Mouse (Mus musculus) induced T-regulatory cell, adult 2 months (primary cell): ENCODE results near the gene Itpr1.
"Not testable (repeated sequence)": the region's sequence is repeated elsewhere in the genome, so short reads cannot be mapped to it uniquely, and the experiment has no call there.

Source experiments
- DNase-seq: peaks from one replicate; pipeline ENCODE4 v3.0.0-alpha.2; 2012; ENCODE audit warnings: low read depth

Gene Itpr1

DNA sequence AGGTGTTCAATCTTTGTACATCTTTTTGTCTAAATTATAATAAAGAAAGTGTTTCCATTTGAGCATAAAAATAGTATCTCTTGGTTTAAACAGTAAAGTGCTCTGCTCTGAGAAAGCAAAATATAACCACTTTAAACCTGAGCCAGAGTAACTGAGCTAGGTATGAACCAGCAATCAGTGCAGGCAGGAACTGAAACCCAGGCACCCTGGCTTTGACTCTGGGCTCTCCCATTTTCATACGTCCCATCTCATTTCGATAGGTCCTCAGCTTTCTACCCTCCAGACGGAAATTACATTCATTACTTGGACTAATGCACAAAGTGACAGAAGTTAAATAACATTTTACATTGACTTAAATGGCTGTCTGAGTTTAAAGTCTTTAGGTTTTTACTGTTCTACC is 335.5 kb downstream of the Itpr1 start:
- no peak for DNase-seq

GRCm38 (mm10) chr6:108549495-108549935 is 336.6 kb downstream of the Itpr1 start:
- peak; percentile 92 for DNase-seq

- peak; percentile 60 for DNase-seq
Measured at GRCm38 (mm10) chr6:108551725-108552620, 339.1 kb downstream of the Itpr1 start.

DNA sequence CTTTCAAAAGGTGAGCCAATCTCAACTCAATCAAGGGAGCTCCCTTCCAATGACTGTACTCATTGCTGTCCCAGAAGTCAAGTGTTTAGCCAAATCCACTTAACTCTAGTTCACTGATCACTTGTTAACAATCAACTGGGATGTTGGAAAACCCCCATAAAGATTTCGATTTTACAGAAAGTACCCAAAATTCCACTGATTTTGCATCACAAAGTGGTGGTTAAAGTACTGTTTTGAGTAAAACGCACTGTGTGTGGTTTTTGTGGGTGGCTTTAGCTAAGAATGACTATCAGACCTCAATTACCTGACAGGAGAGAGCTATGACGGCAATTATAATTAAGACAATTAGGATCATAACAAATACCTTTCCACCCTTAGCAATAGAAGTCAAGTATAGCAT is 340.1 kb downstream of the Itpr1 start:
- peak; percentile 91 for DNase-seq

DNA sequence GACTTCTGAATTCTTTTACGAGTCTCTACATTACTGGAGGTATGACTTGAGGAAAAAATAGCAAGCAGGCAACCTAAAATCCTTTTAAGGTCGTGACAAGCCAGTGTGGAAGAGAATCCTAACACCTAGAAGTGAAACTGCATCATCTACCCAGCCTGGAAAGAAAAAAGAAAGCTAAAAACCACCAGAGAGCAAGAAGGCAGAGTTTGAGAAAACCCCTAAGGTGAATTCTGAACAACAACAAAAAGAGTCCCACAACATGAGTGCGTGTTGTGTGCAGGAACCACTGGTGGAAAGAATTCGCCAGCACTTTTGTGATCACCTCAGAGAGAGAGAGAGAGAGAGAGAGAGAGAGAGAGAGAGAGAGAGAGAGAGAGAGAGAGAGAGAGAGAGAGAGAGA is 340.6 kb downstream of the Itpr1 start:
- peak; percentile 90 for DNase-seq

DNA sequence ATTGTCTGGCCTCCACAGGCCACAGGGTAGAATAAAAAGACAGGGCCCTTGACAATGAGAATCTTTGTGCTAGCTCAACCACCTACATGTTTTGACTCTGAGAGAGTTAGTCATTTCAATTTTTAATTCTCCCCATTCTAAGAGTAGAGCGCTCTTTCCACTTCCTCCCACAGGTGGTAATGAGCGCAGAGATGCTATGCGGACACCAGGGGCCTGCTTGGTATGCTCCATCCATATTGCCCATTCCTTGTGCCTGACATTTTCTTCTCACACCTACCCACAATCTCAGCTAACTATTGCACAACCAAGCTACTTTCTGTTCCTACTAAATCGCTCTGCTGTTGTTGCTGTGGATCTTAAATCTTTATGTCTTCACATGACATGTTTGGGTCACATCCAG is 341.5 kb downstream of the Itpr1 start:
- DNase-seq, result peak; percentile 72

DNA sequence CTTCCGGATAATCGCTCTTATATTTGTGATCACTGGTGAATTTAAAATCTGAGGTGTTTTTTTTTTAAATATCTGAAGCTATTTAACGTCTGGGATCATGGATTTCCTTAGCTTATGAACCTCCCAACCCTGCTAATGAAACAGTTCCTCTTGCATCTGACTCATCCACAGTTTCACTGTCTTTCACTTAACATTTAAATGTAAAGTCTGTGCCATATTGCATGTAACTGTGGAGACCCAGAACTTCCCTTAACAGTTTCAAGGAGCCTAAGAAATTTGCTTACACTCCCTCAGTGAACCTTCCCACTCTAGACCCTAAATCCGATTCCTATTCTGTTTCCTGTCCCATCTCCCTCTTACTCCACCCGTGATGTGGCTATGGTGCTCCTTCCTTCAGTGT is 342.0 kb downstream of the Itpr1 start:
- peak; percentile 47 for DNase-seq

- peak; percentile 13 for DNase-seq
Measured at GRCm38 (mm10) chr6:108557576-108558322, 344.9 kb downstream of the Itpr1 start.

DNA sequence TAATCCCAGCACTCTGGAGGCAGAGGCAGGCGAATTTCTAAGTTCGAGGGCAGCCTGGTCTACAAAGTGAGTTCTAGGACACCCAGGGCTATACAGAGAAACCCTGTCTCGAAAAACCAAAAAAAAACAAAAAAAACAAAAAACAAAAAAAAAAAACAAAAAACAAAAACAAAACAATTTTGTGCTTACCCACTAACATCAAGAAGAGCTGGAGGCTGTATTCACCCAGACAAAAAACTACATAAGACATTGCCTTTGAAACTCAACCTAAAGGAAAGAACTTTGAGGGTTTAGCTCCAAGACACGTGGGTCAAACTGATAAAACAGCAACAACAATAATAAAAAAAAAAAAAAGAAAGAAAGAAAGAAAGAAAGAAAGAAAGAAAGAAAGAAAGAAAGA is 346.3 kb downstream of the Itpr1 start:
- not testable (repeated sequence) for DNase-seq

DNA sequence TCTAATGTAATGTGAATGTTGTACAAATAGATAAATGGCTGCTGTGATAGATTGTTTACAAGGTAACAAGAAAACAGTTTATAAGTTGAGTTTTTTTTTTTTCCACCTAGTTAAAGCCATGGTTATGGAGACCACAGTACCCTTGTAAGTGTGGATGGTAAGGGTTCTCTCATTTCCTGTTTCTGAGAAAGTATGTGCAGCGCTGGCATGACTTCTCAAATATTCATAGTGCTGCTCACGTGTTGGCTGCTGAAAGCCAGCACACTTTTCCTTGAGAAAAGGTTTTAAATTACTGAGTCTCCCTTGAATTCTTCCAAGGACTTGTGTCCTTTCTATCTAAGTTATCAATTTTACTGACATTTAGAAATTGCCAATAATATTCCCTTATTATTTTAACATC is 350.1 kb downstream of the Itpr1 start:
- DNase-seq, result no peak

DNA sequence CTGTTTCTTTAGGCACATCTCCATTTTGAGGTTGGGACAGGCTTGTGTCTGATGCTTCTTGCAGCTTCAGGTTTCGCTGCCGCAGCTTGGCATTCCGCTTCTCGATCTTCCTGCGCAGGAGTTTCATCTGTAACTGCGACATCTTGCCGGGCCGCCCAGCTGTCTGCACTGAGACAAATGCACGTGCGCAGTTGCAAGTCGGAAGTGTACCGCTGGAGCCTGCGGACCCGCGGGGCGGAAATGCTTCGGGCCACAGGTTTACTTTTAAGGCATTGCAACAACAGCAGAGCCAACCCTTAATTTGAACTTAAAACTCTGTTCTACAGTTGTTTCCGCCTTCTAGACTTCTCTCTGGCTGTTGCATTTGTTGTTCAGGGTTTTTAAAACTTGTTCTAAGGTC is 352.6 kb downstream of the Itpr1 start:
- DNase-seq, result not testable (repeated sequence)

GRCm38 (mm10) chr6:108566549-108566948 is 353.7 kb downstream of the Itpr1 start:
- no peak for DNase-seq

GRCm38 (mm10) chr6:108569460-108570187 is 356.7 kb downstream of the Itpr1 start:
- DNase-seq, result no peak

DNA sequence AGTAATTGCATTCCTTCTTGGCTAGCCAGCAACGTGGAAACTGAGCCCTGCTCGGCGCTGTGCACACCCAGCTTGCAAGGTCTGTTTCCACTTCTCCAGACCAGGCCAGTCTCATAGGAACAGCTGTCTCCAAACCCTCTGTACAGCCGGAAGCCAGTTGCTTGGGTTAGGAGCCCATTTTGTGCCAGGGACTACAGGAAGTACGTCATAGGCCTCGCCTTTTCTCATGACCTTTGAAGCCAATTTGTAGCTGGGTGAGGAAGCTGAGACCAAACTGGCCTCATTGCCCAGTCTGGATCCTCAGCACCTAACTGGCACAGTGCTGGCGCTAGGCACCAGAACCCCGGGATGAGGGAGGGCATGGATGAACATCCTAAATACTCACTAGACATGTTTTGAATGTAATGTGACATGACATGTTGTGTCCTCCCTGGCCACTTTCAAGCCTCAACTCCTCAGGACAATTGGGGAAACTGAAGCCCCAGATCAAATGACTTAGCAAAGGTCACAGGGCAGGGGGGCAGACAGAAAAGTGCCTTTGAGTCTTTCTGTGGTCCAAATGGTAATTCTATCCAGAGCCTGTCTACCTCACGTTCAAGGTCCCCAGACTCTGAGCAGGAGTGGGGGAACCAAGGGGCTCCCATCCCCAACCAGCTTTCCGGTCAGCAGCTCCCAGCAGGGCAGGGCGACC is 357.6 kb downstream of the Itpr1 start:
- peak; percentile 58 for DNase-seq

- DNase-seq, result peak; percentile 85
Measured at GRCm38 (mm10) chr6:108571042-108571590, 358.2 kb downstream of the Itpr1 start.

DNA sequence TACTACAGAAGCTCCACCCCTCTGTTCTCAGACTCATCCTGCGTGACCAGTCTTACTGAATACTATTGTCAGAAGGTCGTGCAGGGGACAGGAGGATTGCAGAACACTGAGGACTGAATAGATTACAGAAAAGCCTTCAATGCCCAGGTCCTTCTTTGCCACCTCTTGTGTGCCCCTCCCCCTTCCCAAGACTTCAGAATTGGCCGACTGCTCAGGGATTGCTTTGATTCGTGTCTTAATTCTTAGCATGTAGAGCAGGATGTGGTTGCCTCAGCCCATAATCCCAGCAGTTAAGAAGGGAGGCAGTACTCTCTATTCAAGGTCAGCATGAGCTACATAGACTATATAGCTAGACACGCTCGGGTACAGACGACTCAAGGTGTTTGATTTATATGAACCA is 359.8 kb downstream of the Itpr1 start:
- peak; percentile 38 for DNase-seq

- no peak for DNase-seq
Measured at GRCm38 (mm10) chr6:108577056-108577455, 364.2 kb downstream of the Itpr1 start.

DNA sequence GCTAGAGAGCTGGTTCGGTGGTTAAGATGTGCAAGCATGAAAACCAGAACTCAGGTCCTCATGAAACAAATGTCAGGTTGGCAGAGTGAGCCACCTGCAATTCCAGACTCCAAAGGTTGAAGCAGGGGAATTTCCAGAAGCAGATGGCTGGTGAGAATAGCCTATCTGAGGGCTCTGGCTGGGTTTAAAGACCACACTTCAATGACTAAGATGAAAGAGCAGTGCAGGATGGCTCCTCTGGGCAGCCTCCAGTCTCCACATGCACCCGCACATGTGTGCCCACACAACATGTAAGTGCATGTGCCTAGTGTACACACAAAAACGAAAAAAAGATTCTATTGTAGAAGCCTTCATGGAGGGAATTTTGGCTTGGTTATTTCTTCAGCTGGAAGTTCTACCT is 375.5 kb downstream of the Itpr1 start:
- DNase-seq, result no peak

DNA sequence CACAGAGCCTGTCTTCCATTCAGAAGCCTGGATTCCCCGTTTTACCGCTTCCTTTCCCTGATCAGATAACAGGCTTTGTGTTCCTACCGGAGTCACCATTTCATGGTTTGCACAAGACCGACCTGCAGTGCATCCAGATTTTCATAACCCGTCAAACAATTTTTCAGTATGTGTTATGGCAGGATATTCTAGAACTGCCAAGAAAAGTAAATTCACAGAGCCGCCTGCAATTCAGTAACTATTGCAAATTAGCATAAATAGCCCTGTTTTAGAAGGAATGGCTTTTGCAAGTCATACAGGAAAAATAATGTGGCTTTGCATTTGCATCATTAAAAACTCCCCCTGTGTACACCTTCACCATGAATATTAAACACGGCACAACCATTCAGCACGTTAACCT is 379.3 kb downstream of the Itpr1 start:
- DNase-seq, result no peak

DNA sequence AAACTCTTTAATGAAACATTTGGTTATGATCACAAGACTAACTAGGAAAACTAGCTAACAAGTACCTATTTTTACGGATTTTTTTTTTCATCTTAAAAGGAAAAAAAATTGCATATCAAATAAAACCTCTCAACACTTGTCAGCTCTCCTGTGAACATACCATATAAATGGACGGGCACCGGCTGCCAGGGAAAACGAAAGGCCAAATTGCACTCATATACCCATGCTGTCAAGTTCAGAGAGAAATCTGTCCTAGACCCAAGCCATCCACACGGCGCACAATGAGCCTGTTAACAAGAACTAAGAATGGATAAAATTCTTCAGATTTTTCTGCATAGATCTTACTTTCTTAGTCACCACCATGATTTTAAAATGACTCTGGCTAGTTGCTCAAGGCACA is 379.7 kb downstream of the Itpr1 start:
- DNase-seq, result no peak

DNA sequence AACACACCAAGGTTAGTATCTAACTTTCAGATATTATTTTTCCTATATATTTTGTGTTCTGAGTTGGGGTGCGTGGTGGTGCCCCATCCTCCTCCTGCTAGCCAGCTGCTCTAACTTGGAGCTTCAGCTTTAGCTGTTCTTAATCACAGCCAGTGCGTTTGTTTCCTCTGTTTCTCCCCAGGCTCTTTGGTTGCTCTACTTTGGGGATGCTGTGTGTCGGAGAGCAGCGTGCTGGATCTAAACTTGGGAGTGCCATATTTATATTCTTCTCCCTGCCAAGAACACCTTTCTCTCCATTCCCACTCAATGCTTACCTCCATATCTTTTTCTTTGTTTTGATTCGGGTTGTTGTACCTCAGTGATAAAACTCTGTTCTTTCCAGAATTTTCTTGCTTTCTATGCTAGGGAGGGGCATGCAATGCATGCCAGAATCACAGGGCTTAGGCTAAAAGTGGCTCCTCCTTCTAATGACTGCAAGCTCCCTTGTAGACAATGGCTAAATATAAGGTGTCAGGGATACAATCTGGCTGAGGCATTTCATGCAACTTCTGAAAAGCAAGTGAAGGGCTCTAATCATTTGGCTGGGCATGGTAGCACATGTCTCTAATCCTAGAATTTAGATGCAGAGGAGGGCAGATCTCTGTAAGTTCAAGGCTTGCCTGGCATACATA is 381.4 kb downstream of the Itpr1 start:
- DNase-seq, result no peak
